Mouse (Mus musculus) heart, embryonic 12.5 days (tissue): ENCODE results near the gene Nfkbie. TPM values are rescaled to one million over a fixed set of nuclear protein-coding genes. Genes with fewer than 3 reads are reported as not detected.
A peak's percentile ranks its signal among the peaks of the same experiment; 100 is the strongest.

ENCODE experiments used
- ATAC-seq: fragments of 200-750 bp; cut with Nextera tagmentation; 2 replicates; pipeline ENCODE4 v1.8.0; 2017; ENCODE audit warnings: moderate TSS enrichment, moderate library complexity; ENCODE audit not compliant: insufficient number of reproducible peaks, low FRiP score
- H3K27ac ChIP-seq: fragments of 300-500 bp; sonication (generic); 2 replicates; pipeline ENCODE4 v1.5.1; 2016; ENCODE audit warnings: mild to moderate bottlenecking, moderate library complexity; ENCODE audit not compliant: poor library complexity, severe bottlenecking
- H3K27me3 ChIP-seq: fragments of 300-500 bp; sonication (generic); replicated peaks from 2 replicates; pipeline ENCODE4 v1.6.1; 2016; ENCODE audit warnings: mild to moderate bottlenecking, moderate library complexity
- H3K36me3 ChIP-seq: fragments of 300-500 bp; sonication (generic); 2 replicates; pipeline ENCODE4 v1.6.1; 2016; ENCODE audit warnings: mild to moderate bottlenecking, moderate library complexity
- H3K4me1 ChIP-seq: fragments of 300-500 bp; sonication (generic); replicated peaks from 2 replicates; pipeline ENCODE4 v1.6.1; 2016; ENCODE audit warnings: mild to moderate bottlenecking
- H3K4me2 ChIP-seq: fragments of 300-500 bp; sonication (generic); 2 replicates; pipeline ENCODE4 v1.6.1; 2016; ENCODE audit warnings: mild to moderate bottlenecking, moderate library complexity
- H3K4me3 ChIP-seq: fragments of 300-500 bp; sonication (generic); 2 replicates; pipeline ENCODE4 v1.5.1; 2016; ENCODE audit warnings: mild to moderate bottlenecking
- H3K9ac ChIP-seq: fragments of 300-500 bp; sonication (generic); 2 replicates; pipeline ENCODE4 v1.6.1; 2016; ENCODE audit warnings: mild to moderate bottlenecking, moderate library complexity
- H3K9me3 ChIP-seq: fragments of 300-500 bp; sonication (generic); replicated peaks from 2 replicates; pipeline ENCODE4 v1.6.1; 2016; ENCODE audit warnings: mild to moderate bottlenecking, moderate library complexity
- WGBS: fragments of 180-500 bp; shearing (Covaris S2); methylation state at CpG from one replicate; pipeline ENCODE4 v1.1.7; 2016; 5-methylcytosine and 5-hydroxymethylcytosine counted together
- polyA plus RNA-seq: library from polyadenylated mRNA; unstranded; fragments of >200 nt; fragmentation: Nextera tagmentation; extraction: Ambion mirVana; gene quantifications from 2 replicates; pipeline ENCODE4 v1.2.1, GENCODE M21; 2016

Nfkbie gene
- polyA plus RNA-seq, 1 experiment from 2014 or later = 3.1 TPM

GRCm38 (mm10) chr17:45598891-45599290 is 43.4 kb downstream of the Nfkbie start:
- Histone ChIP-seq H3K9me3 (no peaks in the 10 kb centered on the region), H3K36me3 (no peaks in the 10 kb centered on the region), H3K4me3 (peak overlapping the region; percentile 44), H3K4me1 (peaks cover 67% of the 10 kb centered on the region), H3K27me3 (peaks cover 8% of the 10 kb centered on the region; the same call in 1 of the 2 replicates), H3K4me2 (peak overlapping the region; percentile 87), H3K9ac (no peak overlapping the region), H3K27ac (no peak overlapping the region)
- 50% methylated on average over 3 of the region's 3 CpGs for WGBS
- ATAC-seq = no peak

GRCm38 (mm10) chr17:45599446-45600242 is 44.1 kb downstream of the Nfkbie start, which contains the start of gene Slc29a1:
Gene Slc29a1, minus strand, starts transcription at chr17:45599606.
- WGBS = 18% methylated on average over 32 of the region's 32 CpGs
- Histone ChIP-seq H3K4me1 (peaks cover 59% of the 10 kb centered on the region), H3K36me3 (no peaks in the 10 kb centered on the region), H3K9ac (peak within 1 kb of the TSS; percentile 68), H3K27me3 (peaks cover 3% of the 10 kb centered on the region; the same call in 1 of the 2 replicates), H3K4me2 (peak within 1 kb of the TSS; percentile 87), H3K9me3 (no peaks in the 10 kb centered on the region), H3K27ac (no peak within 1 kb of the TSS), H3K4me3 (peak within 1 kb of the TSS; percentile 44)
- ATAC-seq = peak; percentile 45; the same call in 1 of the 2 replicates

- Histone ChIP-seq H3K36me3 (no peaks in the 10 kb centered on the region), H3K9ac (no peak overlapping the region), H3K27ac (no peak overlapping the region), H3K9me3 (no peaks in the 10 kb centered on the region), H3K27me3 (peaks cover 3% of the 10 kb centered on the region; the same call in 1 of the 2 replicates), H3K4me2 (no peak overlapping the region), H3K4me1 (peaks cover 53% of the 10 kb centered on the region), H3K4me3 (no peak overlapping the region)
- WGBS = 64% methylated on average over 8 of the region's 8 CpGs
- no peak for ATAC-seq
Observed at GRCm38 (mm10) chr17:45600267-45600666, 44.8 kb downstream of the Nfkbie start.

GRCm38 (mm10) chr17:45601325-45601724 is 45.8 kb downstream of the Nfkbie start:
- peak overlapping the region; percentile 23; the same call in 1 of the 2 replicates for H3K27ac ChIP-seq

GRCm38 (mm10) chr17:45601877-45602304 is 46.4 kb downstream of the Nfkbie start, which contains the start of gene Mymx:
Gene Mymx, minus strand, starts transcription at chr17:45602102.
- 0 out of 2 replicates have a peak, but pooled peaks have one; percentile 30 for ATAC-seq
- WGBS = 35% methylated on average over 6 of the region's 6 CpGs
- H3K27ac ChIP-seq = peak within 1 kb of the TSS; percentile 23; the same call in 1 of the 2 replicates
- no peaks in the 10 kb centered on the region for H3K36me3 ChIP-seq
- H3K4me3 ChIP-seq = no peak within 1 kb of the TSS; the same call in 1 of the 2 replicates
- H3K4me2 ChIP-seq = peak within 1 kb of the TSS; percentile 52
- 0 out of 2 replicates have a peak, but pooled peaks cover 3% of the 10 kb centered on the region for H3K27me3 ChIP-seq
- peak within 1 kb of the TSS; percentile 53 for H3K9ac ChIP-seq
- H3K9me3 ChIP-seq = no peaks in the 10 kb centered on the region
- peaks cover 38% of the 10 kb centered on the region for H3K4me1 ChIP-seq

More at GRCm38 (mm10) chr17:45601325-45601724, 45.8 kb downstream of the Nfkbie start:
- Histone ChIP-seq H3K9ac (peak overlapping the region; percentile 53), H3K4me3 (no peak overlapping the region; the same call in 1 of the 2 replicates), H3K4me2 (peak overlapping the region; percentile 52), H3K9me3 (no peaks in the 10 kb centered on the region), H3K4me1 (peaks cover 43% of the 10 kb centered on the region), H3K27me3 (peaks cover 3% of the 10 kb centered on the region; the same call in 1 of the 2 replicates), H3K36me3 (no peaks in the 10 kb centered on the region)
- 8% methylated on average over 22 of the region's 22 CpGs for WGBS
- ATAC-seq = peak; percentile 20; the same call in 1 of the 2 replicates

- Histone ChIP-seq H3K4me2 (no peak overlapping the region), H3K9me3 (peaks cover 5% of the 10 kb centered on the region), H3K27me3 (0 out of 2 replicates have a peak, but pooled peaks cover 3% of the 10 kb centered on the region), H3K36me3 (no peaks in the 10 kb centered on the region), H3K27ac (no peak overlapping the region), H3K4me1 (peaks cover 28% of the 10 kb centered on the region), H3K4me3 (no peak overlapping the region), H3K9ac (no peak overlapping the region)
- WGBS = 86% methylated on average over 3 of the region's 3 CpGs
- no peak for ATAC-seq
Observed at GRCm38 (mm10) chr17:45602984-45603383, 47.5 kb downstream of the Nfkbie start.

GRCm38 (mm10) chr17:45606992-45607879 is 51.7 kb downstream of the Nfkbie start:
- WGBS = 78% methylated on average over 15 of the region's 15 CpGs

GRCm38 (mm10) chr17:45608396-45608795 is 52.9 kb downstream of the Nfkbie start:
- Histone ChIP-seq H3K4me1 (peaks cover 12% of the 10 kb centered on the region), H3K9me3 (peaks cover 5% of the 10 kb centered on the region), H3K27ac (no peak overlapping the region), H3K27me3 (no peaks in the 10 kb centered on the region), H3K4me3 (no peak overlapping the region), H3K9ac (no peak overlapping the region), H3K4me2 (no peak overlapping the region), H3K36me3 (no peaks in the 10 kb centered on the region)
- ATAC-seq = no peak
- 86% methylated on average over 4 of the region's 4 CpGs for WGBS

More at GRCm38 (mm10) chr17:45606992-45607879, 51.7 kb downstream of the Nfkbie start:
- Histone ChIP-seq H3K4me2 (no peak overlapping the region), H3K9me3 (peaks cover 5% of the 10 kb centered on the region), H3K27me3 (0 out of 2 replicates have a peak, but pooled peaks cover 1% of the 10 kb centered on the region), H3K36me3 (no peaks in the 10 kb centered on the region), H3K4me1 (peaks cover 14% of the 10 kb centered on the region), H3K4me3 (no peak overlapping the region), H3K9ac (no peak overlapping the region), H3K27ac (no peak overlapping the region)
- ATAC-seq = no peak

- WGBS = 24% methylated on average over 5 of the region's 5 CpGs
Observed at GRCm38 (mm10) chr17:45610144-45610866, 54.8 kb downstream of the Nfkbie start.

GRCm38 (mm10) chr17:45612008-45612407 is 56.5 kb downstream of the Nfkbie start:
- no peaks in the 10 kb centered on the region for H3K27me3 ChIP-seq
- H3K27ac ChIP-seq = no peak overlapping the region
- peaks cover 5% of the 10 kb centered on the region for H3K9me3 ChIP-seq
- H3K36me3 ChIP-seq = no peaks in the 10 kb centered on the region
- no peak overlapping the region for H3K4me2 ChIP-seq
- no peak overlapping the region for H3K4me3 ChIP-seq
- no peak for ATAC-seq
- WGBS = 75% methylated on average over 8 of the region's 8 CpGs
- H3K9ac ChIP-seq = no peak overlapping the region
- H3K4me1 ChIP-seq = peaks cover 12% of the 10 kb centered on the region

More at GRCm38 (mm10) chr17:45610144-45610866, 54.8 kb downstream of the Nfkbie start:
- Histone ChIP-seq H3K4me1 (peaks cover 12% of the 10 kb centered on the region), H3K36me3 (no peaks in the 10 kb centered on the region), H3K9ac (no peak overlapping the region), H3K4me2 (peak overlapping the region; percentile 18), H3K9me3 (peaks cover 5% of the 10 kb centered on the region), H3K27me3 (no peaks in the 10 kb centered on the region), H3K27ac (peak overlapping the region; percentile 52), H3K4me3 (no peak overlapping the region)
- ATAC-seq = peak; percentile 80
